Mouse (Mus musculus): ENCODE results near the gene Hsf5. TPM values are rescaled to one million over a fixed set of nuclear protein-coding genes. Genes with fewer than 3 reads are reported as not detected.

The Hsf5 gene
- polyA plus RNA-seq (2015; fragmentation: Nextera tagmentation; extraction: Ambion mirVana) = 0.10 and 0.14 TPM in 2 replicates

- Histone ChIP-seq H3K27ac (ENCODE audit: low read length) (no peak within 1 kb of the TSS), H3K27me3 (ENCODE audit: control insufficient read depth, insufficient read depth, low read length) (no peaks in the 10 kb centered on the region), H3K9me3 (replicated peaks; ENCODE audit: control insufficient read depth, low read length) (no peaks in the 10 kb centered on the region), H3K36me3 (ENCODE audit: control insufficient read depth, insufficient read depth, low read length) (peaks cover 40% of the 10 kb centered on the region), H3K4me3 (replicated peaks; ENCODE audit: low read length) (no peak within 1 kb of the TSS), H3K4me1 (ENCODE audit: control insufficient read depth, insufficient read depth, low read length) (no peaks in the 10 kb centered on the region), H3K4me2 (ENCODE audit: low read depth, low read length) (no peak within 1 kb of the TSS), H3K9ac (ENCODE audit: low read length) (no peak within 1 kb of the TSS)
- ATAC-seq (ENCODE audit: insufficient read depth, low FRiP score) = peak; percentile 10; the same call in 1 of the 2 replicates
- 89% methylated on average over 48 of the region's 69 CpGs for WGBS
Measured at GRCm38 (mm10) chr11:87616790-87617474, at the start of gene Hsf5. TSS of gene Hsf5 (plus strand) at chr11:87617164.

DNA sequence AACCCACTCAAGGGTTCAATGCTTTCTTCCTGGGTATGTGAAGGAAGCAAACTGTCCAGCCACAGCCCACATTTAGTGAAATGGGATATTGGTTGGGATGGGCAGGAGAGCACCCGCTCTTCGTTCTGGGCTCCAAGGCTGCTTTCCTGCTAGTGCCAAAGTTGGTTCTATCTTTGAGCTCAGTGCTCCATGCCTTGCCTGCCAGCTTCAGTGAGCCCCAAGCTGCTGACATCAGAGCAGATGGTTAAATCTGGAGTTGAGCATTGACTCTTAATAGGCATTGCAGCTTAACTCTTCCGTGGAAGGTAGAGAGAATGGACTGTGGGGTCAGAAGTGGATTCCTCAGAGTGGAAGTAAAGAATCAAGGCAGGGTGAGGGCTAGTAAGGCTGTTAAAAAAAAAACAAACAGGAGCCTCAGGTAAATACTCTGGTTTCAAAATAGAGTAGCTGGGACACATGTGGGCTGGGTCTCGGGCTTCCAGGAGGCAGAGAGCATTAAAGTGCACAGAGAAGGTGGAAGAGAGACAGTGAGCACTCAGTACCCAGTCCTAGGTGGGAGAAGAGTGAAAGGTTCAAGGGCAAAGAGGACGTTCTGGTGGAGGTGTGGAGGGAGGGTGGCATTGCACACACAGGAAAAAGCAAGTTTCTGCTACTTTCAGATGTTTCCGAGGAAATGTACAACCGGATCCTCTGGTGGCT, 48.6 kb upstream of the Hsf5 start, which contains the start of gene Sept4:
Gene Sept4 (plus strand): TSS at position 649 of the 699 bp plus-strand sequence.
- no peaks in the 10 kb centered on the region for H3K9me3 ChIP-seq (replicated peaks; ENCODE audit: control insufficient read depth, low read length)
- H3K4me3 ChIP-seq (replicated peaks; ENCODE audit: low read length) = no peak within 1 kb of the TSS
- H3K4me1 ChIP-seq (ENCODE audit: control insufficient read depth, insufficient read depth, low read length) = no peaks in the 10 kb centered on the region
- H3K9ac ChIP-seq (ENCODE audit: low read length) = no peak within 1 kb of the TSS
- H3K36me3 ChIP-seq (ENCODE audit: control insufficient read depth, insufficient read depth, low read length) = no peaks in the 10 kb centered on the region
- H3K4me2 ChIP-seq (ENCODE audit: low read depth, low read length) = no peak within 1 kb of the TSS
- ATAC-seq (ENCODE audit: insufficient read depth, low FRiP score) = no peak
- 70% methylated on average over 7 of the region's 7 CpGs for WGBS
- no peak within 1 kb of the TSS for H3K27ac ChIP-seq (ENCODE audit: low read length)
- H3K27me3 ChIP-seq (ENCODE audit: control insufficient read depth, insufficient read depth, low read length) = no peaks in the 10 kb centered on the region

DNA sequence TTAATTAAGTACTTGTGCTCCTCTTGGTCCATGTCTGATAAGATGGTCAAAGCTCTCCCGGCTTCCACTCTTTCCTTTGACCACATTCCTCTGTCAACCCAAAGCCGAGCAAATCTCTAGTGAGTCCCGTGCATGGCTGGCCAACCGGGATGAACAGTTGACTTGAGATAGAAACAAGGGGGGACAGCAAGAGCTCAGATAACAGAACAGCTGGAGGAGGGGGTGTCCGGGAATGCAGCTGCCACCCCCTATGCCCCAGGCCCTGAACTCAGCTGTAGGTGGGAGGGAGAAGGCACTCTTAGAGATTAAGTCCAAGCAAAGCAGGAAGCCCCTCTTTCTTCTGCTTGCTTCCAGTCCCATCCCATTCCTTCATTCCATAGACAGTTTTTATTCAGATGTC, 46.2 kb upstream of the Hsf5 start:
- H3K27ac ChIP-seq (ENCODE audit: low read length) = no peak overlapping the region
- no peaks in the 10 kb centered on the region for H3K27me3 ChIP-seq (ENCODE audit: control insufficient read depth, insufficient read depth, low read length)
- ATAC-seq (ENCODE audit: insufficient read depth, low FRiP score) = no peak
- H3K36me3 ChIP-seq (ENCODE audit: control insufficient read depth, insufficient read depth, low read length) = no peaks in the 10 kb centered on the region
- H3K4me2 ChIP-seq (ENCODE audit: low read depth, low read length) = no peak overlapping the region
- H3K4me1 ChIP-seq (ENCODE audit: control insufficient read depth, insufficient read depth, low read length) = no peaks in the 10 kb centered on the region
- H3K9ac ChIP-seq (ENCODE audit: low read length) = no peak overlapping the region
- WGBS = 56% methylated on average over 5 of the region's 5 CpGs
- no peaks in the 10 kb centered on the region for H3K9me3 ChIP-seq (replicated peaks; ENCODE audit: control insufficient read depth, low read length)
- H3K4me3 ChIP-seq (replicated peaks; ENCODE audit: low read length) = no peak overlapping the region

- Histone ChIP-seq H3K4me3 (replicated peaks; ENCODE audit: low read length) (no peak overlapping the region), H3K4me2 (ENCODE audit: low read depth, low read length) (no peak overlapping the region), H3K27ac (ENCODE audit: low read length) (no peak overlapping the region), H3K4me1 (ENCODE audit: control insufficient read depth, insufficient read depth, low read length) (no peaks in the 10 kb centered on the region), H3K9me3 (replicated peaks; ENCODE audit: control insufficient read depth, low read length) (no peaks in the 10 kb centered on the region), H3K36me3 (ENCODE audit: control insufficient read depth, insufficient read depth, low read length) (no peaks in the 10 kb centered on the region), H3K9ac (ENCODE audit: low read length) (no peak overlapping the region), H3K27me3 (ENCODE audit: control insufficient read depth, insufficient read depth, low read length) (no peaks in the 10 kb centered on the region)
- 92% methylated on average over 1 of the region's 1 CpGs for WGBS
- ATAC-seq (ENCODE audit: insufficient read depth, low FRiP score) = no peak
Measured at GRCm38 (mm10) chr11:87571361-87571950, 45.5 kb upstream of the Hsf5 start.

GRCm38 (mm10) chr11:87573751-87574150, 43.2 kb upstream of the Hsf5 start:
- H3K4me2 ChIP-seq (ENCODE audit: low read depth, low read length) = no peak overlapping the region
- H3K36me3 ChIP-seq (ENCODE audit: control insufficient read depth, insufficient read depth, low read length) = no peaks in the 10 kb centered on the region
- H3K9me3 ChIP-seq (replicated peaks; ENCODE audit: control insufficient read depth, low read length) = no peaks in the 10 kb centered on the region
- no peak overlapping the region for H3K27ac ChIP-seq (ENCODE audit: low read length)
- 64% methylated on average over 7 of the region's 7 CpGs for WGBS
- no peaks in the 10 kb centered on the region for H3K27me3 ChIP-seq (ENCODE audit: control insufficient read depth, insufficient read depth, low read length)
- H3K4me1 ChIP-seq (ENCODE audit: control insufficient read depth, insufficient read depth, low read length) = peaks cover 5% of the 10 kb centered on the region; the same call in 1 of the 2 replicates
- H3K4me3 ChIP-seq (replicated peaks; ENCODE audit: low read length) = no peak overlapping the region
- no peak for ATAC-seq (ENCODE audit: insufficient read depth, low FRiP score)
- no peak overlapping the region for H3K9ac ChIP-seq (ENCODE audit: low read length)

GRCm38 (mm10) chr11:87574520-87575180, 42.3 kb upstream of the Hsf5 start:
- Histone ChIP-seq H3K9ac (ENCODE audit: low read length) (no peak overlapping the region), H3K36me3 (ENCODE audit: control insufficient read depth, insufficient read depth, low read length) (no peaks in the 10 kb centered on the region), H3K27ac (ENCODE audit: low read length) (no peak overlapping the region), H3K27me3 (ENCODE audit: control insufficient read depth, insufficient read depth, low read length) (no peaks in the 10 kb centered on the region), H3K4me3 (replicated peaks; ENCODE audit: low read length) (no peak overlapping the region), H3K4me1 (ENCODE audit: control insufficient read depth, insufficient read depth, low read length) (peaks cover 5% of the 10 kb centered on the region; the same call in 1 of the 2 replicates), H3K4me2 (ENCODE audit: low read depth, low read length) (no peak overlapping the region), H3K9me3 (replicated peaks; ENCODE audit: control insufficient read depth, low read length) (no peaks in the 10 kb centered on the region)
- 58% methylated on average over 21 of the region's 21 CpGs for WGBS
- ATAC-seq (ENCODE audit: insufficient read depth, low FRiP score) = no peak

- H3K4me1 ChIP-seq (ENCODE audit: control insufficient read depth, insufficient read depth, low read length) = peaks cover 5% of the 10 kb centered on the region; the same call in 1 of the 2 replicates
- H3K36me3 ChIP-seq (ENCODE audit: control insufficient read depth, insufficient read depth, low read length) = no peaks in the 10 kb centered on the region
- no peaks in the 10 kb centered on the region for H3K9me3 ChIP-seq (replicated peaks; ENCODE audit: control insufficient read depth, low read length)
- H3K4me3 ChIP-seq (replicated peaks; ENCODE audit: low read length) = peak overlapping the region; percentile 56
- peak overlapping the region; percentile 64; the same call in 1 of the 2 replicates for H3K9ac ChIP-seq (ENCODE audit: low read length)
- H3K27me3 ChIP-seq (ENCODE audit: control insufficient read depth, insufficient read depth, low read length) = no peaks in the 10 kb centered on the region
- H3K4me2 ChIP-seq (ENCODE audit: low read depth, low read length) = peak overlapping the region; percentile 83
- H3K27ac ChIP-seq (ENCODE audit: low read length) = no peak overlapping the region
- WGBS = 27% methylated on average over 6 of the region's 6 CpGs
- no peak for ATAC-seq (ENCODE audit: insufficient read depth, low FRiP score)
Measured at GRCm38 (mm10) chr11:87577601-87578248, 39.2 kb upstream of the Hsf5 start.

DNA sequence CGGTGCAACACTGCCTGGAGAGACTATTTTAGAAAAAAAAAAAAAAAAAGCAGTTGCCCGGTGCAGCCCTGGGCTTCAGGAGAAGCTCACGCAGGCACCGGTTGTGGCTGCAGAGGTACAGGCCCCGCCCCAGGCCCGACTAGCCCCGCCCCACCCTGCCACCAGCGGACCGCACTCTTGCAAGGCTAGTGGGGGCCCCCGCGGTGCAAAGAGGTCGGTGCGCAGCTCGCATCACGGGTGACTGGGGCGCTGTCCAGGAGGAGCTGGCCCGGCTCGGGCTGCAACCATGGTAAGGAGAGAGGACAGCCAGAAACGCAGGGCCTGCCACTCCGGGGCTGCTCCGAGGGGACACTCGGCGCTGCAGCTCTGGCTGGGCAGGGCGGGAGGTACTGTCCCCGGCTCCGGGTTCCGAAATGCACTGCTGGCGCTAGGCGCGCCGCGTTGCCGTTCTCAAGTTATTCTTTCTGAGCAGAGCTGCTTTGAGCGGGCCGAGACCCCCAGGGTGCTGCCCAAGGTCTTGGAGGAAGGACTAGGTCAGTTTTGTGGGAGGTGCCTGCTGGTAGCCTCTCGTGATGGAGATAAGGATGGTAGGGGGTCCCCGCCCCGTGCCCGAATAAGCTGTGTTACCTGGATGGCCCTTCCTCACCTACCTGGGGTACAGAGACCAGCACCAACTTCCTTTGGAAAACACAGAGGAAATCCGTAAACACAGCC, 38.6 kb upstream of the Hsf5 start:
- peak; percentile 79 for ATAC-seq (ENCODE audit: insufficient read depth, low FRiP score)
- H3K4me2 ChIP-seq (ENCODE audit: low read depth, low read length) = peak overlapping the region; percentile 83
- H3K36me3 ChIP-seq (ENCODE audit: control insufficient read depth, insufficient read depth, low read length) = no peaks in the 10 kb centered on the region
- under 1% methylated on average over 40 of the region's 40 CpGs for WGBS
- peaks cover 5% of the 10 kb centered on the region; the same call in 1 of the 2 replicates for H3K4me1 ChIP-seq (ENCODE audit: control insufficient read depth, insufficient read depth, low read length)
- no peaks in the 10 kb centered on the region for H3K27me3 ChIP-seq (ENCODE audit: control insufficient read depth, insufficient read depth, low read length)
- H3K27ac ChIP-seq (ENCODE audit: low read length) = peak overlapping the region; percentile 29; the same call in 1 of the 2 replicates
- no peaks in the 10 kb centered on the region for H3K9me3 ChIP-seq (replicated peaks; ENCODE audit: control insufficient read depth, low read length)
- peak overlapping the region; percentile 64 for H3K9ac ChIP-seq (ENCODE audit: low read length)
- peak overlapping the region; percentile 56 for H3K4me3 ChIP-seq (replicated peaks; ENCODE audit: low read length)
